Mouse (Mus musculus) midbrain, postnatal 0 days (tissue): ENCODE results near the gene Mef2a. TPM values are rescaled to one million over a fixed set of nuclear protein-coding genes. Genes with fewer than 3 reads are reported as not detected.

ENCODE experiments used
- ATAC-seq: fragments of 200-750 bp; cut with Nextera tagmentation; 2 replicates; pipeline ENCODE4 v1.8.0; 2017; ENCODE audit warnings: moderate number of reproducible peaks, mild to moderate bottlenecking, moderate TSS enrichment, moderate library complexity; ENCODE audit not compliant: low FRiP score
- DNase-seq: peaks from one replicate; pipeline ENCODE4 v3.0.0-alpha.2; 2015; ENCODE audit warnings: low spot score
- H3K27ac ChIP-seq: fragments of 300-500 bp; sonication (generic); 2 replicates; pipeline ENCODE4 v1.5.1; 2014; ENCODE audit warnings: low read depth, mild to moderate bottlenecking, low read length, mixed read lengths
- H3K27me3 ChIP-seq: fragments of 300-500 bp; sonication (generic); 2 replicates; pipeline ENCODE4 v1.6.1; 2014; ENCODE audit warnings: low read length, control low read depth, mixed read lengths; ENCODE audit not compliant: insufficient read depth
- H3K36me3 ChIP-seq: fragments of 300-500 bp; sonication (generic); 2 replicates; pipeline ENCODE4 v1.6.1; 2014; ENCODE audit warnings: low read length, control low read depth, mixed read lengths; ENCODE audit not compliant: insufficient read depth
- H3K4me1 ChIP-seq: fragments of 300-500 bp; sonication (generic); 2 replicates; pipeline ENCODE4 v1.6.1; 2014; ENCODE audit warnings: mild to moderate bottlenecking, control low read depth, antibody characterized with exemption, low read length, mixed read lengths; ENCODE audit not compliant: insufficient read depth
- H3K4me2 ChIP-seq: fragments of 300-500 bp; sonication (generic); 2 replicates; pipeline ENCODE4 v1.6.1; 2014; ENCODE audit warnings: low read depth, mild to moderate bottlenecking, low read length, mixed read lengths; ENCODE audit not compliant: poor library complexity, severe bottlenecking
- H3K4me3 ChIP-seq: fragments of 300-500 bp; sonication (generic); 2 replicates; pipeline ENCODE4 v1.5.1; 2014; ENCODE audit warnings: low read depth, mild to moderate bottlenecking, low read length, moderate library complexity
- H3K9ac ChIP-seq: fragments of 300-500 bp; sonication (generic); replicated peaks from 2 replicates; pipeline ENCODE4 v1.6.1; 2014; ENCODE audit warnings: mild to moderate bottlenecking, low read length, moderate library complexity, mixed read lengths; ENCODE audit not compliant: poor library complexity, severe bottlenecking
- H3K9me3 ChIP-seq: fragments of 300-500 bp; sonication (generic); 2 replicates; pipeline ENCODE4 v1.6.1; 2016; ENCODE audit warnings: low read length, control low read depth
- CTCF ChIP-seq: IDR thresholded peaks from 2 replicates; pipeline ENCODE4 v1.5.1; 2016; ENCODE audit warnings: antibody characterized with exemption, mild to moderate bottlenecking
- WGBS: fragments of 180-500 bp; shearing (Covaris S2); extraction: QIAGEN DNeasy Blood & Tissue Kit; methylation state at CpG from one replicate; pipeline ENCODE4 v1.1.7; 2014; 5-methylcytosine and 5-hydroxymethylcytosine counted together
- polyA plus RNA-seq: library from polyadenylated mRNA; unstranded; fragments of >200 nt; fragmentation: Nextera tagmentation; extraction: Ambion mirVana; gene quantifications from 2 replicates; pipeline ENCODE4 v1.2.1, GENCODE M21; 2015
- total RNA-seq: library from RNA; depleted of rRNA; stranded (reverse); fragments of >200 nt; gene quantifications from 2 replicates; pipeline ENCODE4 v1.2.3, GENCODE M21; 2014; rRNA removed

The Mef2a gene
- total RNA-seq (62.4 and 73.3 TPM in 2 replicates), polyA plus RNA-seq (35.7 and 40.4 TPM in 2 replicates)

- peak within 1 kb of the TSS; percentile 96 for H3K4me3 ChIP-seq
- peak within 1 kb of the TSS; percentile 93 for H3K4me2 ChIP-seq
- DNase-seq, result peak; percentile 96
- no peak for TF ChIP-seq CTCF
- no peaks in the 10 kb centered on the region for H3K27me3 ChIP-seq
- peak within 1 kb of the TSS; percentile 99 for H3K9ac ChIP-seq
- peak within 1 kb of the TSS; percentile 100 for H3K27ac ChIP-seq
- peak; percentile 93 for ATAC-seq
- under 1% methylated on average over 84 of the region's 89 CpGs for WGBS
- no peaks in the 10 kb centered on the region for H3K9me3 ChIP-seq
- no peaks in the 10 kb centered on the region for H3K36me3 ChIP-seq
- H3K4me1 ChIP-seq, result no peaks in the 10 kb centered on the region
Measured at GRCm38 (mm10) chr7:67372729-67373583, at the start of gene Mef2a. Gene Mef2a (minus strand): TSS chr7:67372858.

GRCm38 (mm10) chr7:67421476-67422186, 49.0 kb upstream of the Mef2a start:
- TF ChIP-seq CTCF, result no peak
- Histone ChIP-seq H3K36me3 (no peaks in the 10 kb centered on the region), H3K27ac (no peak overlapping the region), H3K4me3 (no peak overlapping the region), H3K9me3 (no peaks in the 10 kb centered on the region), H3K9ac (no peak overlapping the region), H3K4me1 (no peaks in the 10 kb centered on the region), H3K4me2 (no peak overlapping the region), H3K27me3 (no peaks in the 10 kb centered on the region)
- peak; percentile 67 for DNase-seq
- WGBS, result 56% methylated on average over 12 of the region's 12 CpGs
- ATAC-seq, result 0 out of 2 replicates have a peak, but pooled peaks have one; percentile 27

GRCm38 (mm10) chr7:67421088-67421475, 48.4 kb upstream of the Mef2a start:
- H3K4me2 ChIP-seq, result no peak overlapping the region
- DNase-seq (no peak), ATAC-seq (no peak)
- no peak for TF ChIP-seq CTCF
- H3K4me3 ChIP-seq, result no peak overlapping the region
- H3K9me3 ChIP-seq, result no peaks in the 10 kb centered on the region
- no peak overlapping the region for H3K27ac ChIP-seq
- WGBS, result 57% methylated on average over 3 of the region's 3 CpGs
- H3K9ac ChIP-seq, result no peak overlapping the region
- no peaks in the 10 kb centered on the region for H3K4me1 ChIP-seq
- no peaks in the 10 kb centered on the region for H3K27me3 ChIP-seq
- no peaks in the 10 kb centered on the region for H3K36me3 ChIP-seq

GRCm38 (mm10) chr7:67419591-67420314, 47.1 kb upstream of the Mef2a start:
- TF ChIP-seq CTCF, result no peak
- H3K4me2 ChIP-seq, result no peak overlapping the region
- no peak overlapping the region for H3K4me3 ChIP-seq
- H3K9ac ChIP-seq, result no peak overlapping the region
- H3K9me3 ChIP-seq, result no peaks in the 10 kb centered on the region
- H3K4me1 ChIP-seq, result no peaks in the 10 kb centered on the region
- H3K27me3 ChIP-seq, result no peaks in the 10 kb centered on the region
- 90% methylated on average over 17 of the region's 17 CpGs for WGBS
- no peak overlapping the region for H3K27ac ChIP-seq
- ATAC-seq, result no peak
- no peaks in the 10 kb centered on the region for H3K36me3 ChIP-seq
- DNase-seq, result no peak

- no peaks in the 10 kb centered on the region for H3K4me1 ChIP-seq
- no peak overlapping the region for H3K9ac ChIP-seq
- H3K4me2 ChIP-seq, result no peak overlapping the region
- H3K4me3 ChIP-seq, result no peak overlapping the region
- DNase-seq (no peak), ATAC-seq (no peak)
- no peak for TF ChIP-seq CTCF
- H3K9me3 ChIP-seq, result no peaks in the 10 kb centered on the region
- H3K27me3 ChIP-seq, result no peaks in the 10 kb centered on the region
- WGBS, result 94% methylated on average over 5 of the region's 5 CpGs
- H3K36me3 ChIP-seq, result no peaks in the 10 kb centered on the region
- H3K27ac ChIP-seq, result no peak overlapping the region
Measured at GRCm38 (mm10) chr7:67418122-67418521, 45.5 kb upstream of the Mef2a start.
